Comparison of ENCODE assay signal across 8 mouse cellular contexts in genomic region chr17:34000150-34000537, GRCm38 (mm10). TPM values are rescaled to one million over a fixed set of nuclear protein-coding genes. Genes with fewer than 3 reads are reported as not detected.
DNase-seq lines count a peak whose midpoint lies in the region; ATAC-seq lines count a peak whose summit lies in the region.

Gene H2-K1 (minus strand): TSS chr17:34000347.

- peak; percentile 99 for DNase-seq in CD4-positive, CD25-positive, alpha-beta regulatory T cell, adult 2 months (ENCODE audit: low read depth, low spot score)
- peak; percentile 68 for DNase-seq in fat pad, adult 2 months (ENCODE audit: extremely low read depth, low read depth, low spot score)
- DNase-seq in liver = peak; percentile 83
- peak; percentile 96 to 97 for DNase-seq in monocyte, adult 2 months (ENCODE audit: low read depth in 1 of 2, low spot score in 2 of 2)
- peak; percentile 100 for DNase-seq in splenic B cell, adult 2 months (ENCODE audit: low read depth, low spot score)

- H3K4me2 ChIP-seq in heart, embryonic 12.5 days = peak within 1 kb of the TSS; percentile 100
- H3K4me2 ChIP-seq in kidney, embryonic 16.5 days (replicated peaks; ENCODE audit: low read depth, low read length) = peak within 1 kb of the TSS; percentile 98

- no peaks in the 10 kb centered on the region for H3K4me1 ChIP-seq in brown adipose tissue, adult 24 weeks (ENCODE audit: control insufficient read depth, insufficient read depth, insufficient read length, low read length)
- peaks cover 12% of the 10 kb centered on the region for H3K4me1 ChIP-seq in heart, embryonic 12.5 days (replicated peaks)
- H3K4me1 ChIP-seq in kidney, embryonic 16.5 days (ENCODE audit: insufficient read depth, low read length) = 0 out of 2 replicates have a peak, but pooled peaks cover 4% of the 10 kb centered on the region

- under 1% methylated on average over 28 of the region's 30 CpGs for WGBS in heart, embryonic 12.5 days
- 0% methylated on average over 27 of the region's 30 CpGs for WGBS in kidney, embryonic 16.5 days

- no peaks in the 10 kb centered on the region for H3K9me3 ChIP-seq in heart, embryonic 12.5 days (replicated peaks)
- H3K9me3 ChIP-seq in kidney, embryonic 16.5 days (ENCODE audit: low read length) = no peaks in the 10 kb centered on the region

- peak within 1 kb of the TSS; percentile 74 for H3K4me3 ChIP-seq in brown adipose tissue, adult 24 weeks (ENCODE audit: insufficient read depth, low read depth, low read length)
- H3K4me3 ChIP-seq in heart, embryonic 12.5 days = peak within 1 kb of the TSS; percentile 77
- peak within 1 kb of the TSS; percentile 61 for H3K4me3 ChIP-seq in kidney, embryonic 16.5 days (ENCODE audit: low read length)

- H3K27me3 ChIP-seq in heart, embryonic 12.5 days (replicated peaks) = peaks cover 67% of the 10 kb centered on the region
- peaks cover 36% of the 10 kb centered on the region for H3K27me3 ChIP-seq in kidney, embryonic 16.5 days (ENCODE audit: insufficient read depth, low read length)
- no peaks in the 10 kb centered on the region for H3K27me3 ChIP-seq in splenic B cell, adult 2 months (ENCODE audit: control insufficient read depth, insufficient read depth, low read length, poor library complexity, severe bottlenecking)

- H3K36me3 ChIP-seq in heart, embryonic 12.5 days = no peaks in the 10 kb centered on the region
- no peaks in the 10 kb centered on the region for H3K36me3 ChIP-seq in kidney, embryonic 16.5 days (ENCODE audit: insufficient read depth, low read length)
- peaks cover 31% of the 10 kb centered on the region for H3K36me3 ChIP-seq in splenic B cell, adult 2 months (ENCODE audit: control insufficient read depth, insufficient read depth, low read length, poor library complexity, severe bottlenecking)

- H3K9ac ChIP-seq in heart, embryonic 12.5 days = peak within 1 kb of the TSS; percentile 72
- H3K9ac ChIP-seq in kidney, embryonic 16.5 days (replicated peaks; ENCODE audit: low read length) = peak within 1 kb of the TSS; percentile 65

- H3K27ac ChIP-seq in brown adipose tissue, adult 24 weeks (replicated peaks; ENCODE audit: low read depth, low read length) = peak within 1 kb of the TSS; percentile 83
- H3K27ac ChIP-seq in heart, embryonic 12.5 days (ENCODE audit: poor library complexity, severe bottlenecking) = no peak within 1 kb of the TSS
- H3K27ac ChIP-seq in kidney, embryonic 16.5 days (ENCODE audit: low read length) = no peak within 1 kb of the TSS

- ATAC-seq in heart, embryonic 12.5 days (ENCODE audit: insufficient number of reproducible peaks, low FRiP score) = peak; percentile 82
- ATAC-seq in kidney, embryonic 16.5 days (ENCODE audit: low FRiP score, low TSS enrichment) = peak; percentile 90

RNA-seq across cellular contexts. Expression of gene H2-K1, which starts in this region (rescaled TPM):
- polyA plus RNA-seq in brown adipose tissue, adult 24 weeks (2012; ENCODE audit: insufficient read depth, insufficient read length, missing spikeins) = 394 and 673 TPM in 2 replicates
- polyA plus RNA-seq in heart, embryonic 12.5 days (2016; fragmentation: Nextera tagmentation; extraction: Ambion mirVana) = 16.1 and 18.3 TPM in 2 replicates
- 31.5 and 32.7 TPM in 2 replicates for polyA plus RNA-seq in kidney, embryonic 16.5 days (2015; fragmentation: Nextera tagmentation; extraction: Ambion mirVana)

Comparison
In these comparisons a context has a peak if more than half of its experiments do, and no peak if none do; other contexts are left out.
1. RNA of gene H2-K1 (polyA plus RNA-seq): 394 to 673 TPM in brown adipose tissue, adult 24 weeks; 31.5 to 32.7 TPM in kidney, embryonic 16.5 days and 16.1 to 18.3 TPM in heart, embryonic 12.5 days; every median in the first group is over 10 times any median in the second.
2. Peak in every context shown above with its lines, with median percentiles within 50 percentile points of each other: DNase-seq and H3K4me3 ChIP-seq.